Mouse (Mus musculus): ENCODE results near the gene Ipo13.

GRCm38 (mm10) chr4:117867823-117868222 is 47.0 kb downstream of the Ipo13 start:
- TF ChIP-seq CTCF (conservative IDR thresholded peaks at IDR 0.05; ENCODE audit: insufficient read depth, insufficient read length, low read depth, low read length) (peak; percentile 71), POLR2A (IDR thresholded peaks at IDR 0.05; ENCODE audit: low read depth, low read length) (no peak)
